Mouse (Mus musculus): ENCODE data around the gene Aak1.
"Not testable (repeated sequence)": the region's sequence is repeated elsewhere in the genome, so short reads cannot be mapped to it uniquely, and the experiment has no call there.

The Aak1 gene

GRCm38 (mm10) chr6:87031310-87031709, 182.0 kb downstream of the Aak1 start:
- not testable (repeated sequence) for DNase-seq

GRCm38 (mm10) chr6:87032401-87032800, 183.1 kb downstream of the Aak1 start:
- DNase-seq: no peak

- DNase-seq: no peak
Observed at GRCm38 (mm10) chr6:87034395-87034794, 185.1 kb downstream of the Aak1 start.

- DNase-seq: no peak
Observed at GRCm38 (mm10) chr6:87037826-87038620, 188.7 kb downstream of the Aak1 start.

GRCm38 (mm10) chr6:87039161-87039560, 189.8 kb downstream of the Aak1 start:
- no peak for DNase-seq

GRCm38 (mm10) chr6:87040971-87041370, 191.7 kb downstream of the Aak1 start:
- DNase-seq: no peak

- DNase-seq: no peak
Observed at GRCm38 (mm10) chr6:87041431-87041830, 192.1 kb downstream of the Aak1 start.

GRCm38 (mm10) chr6:87042004-87042336, 192.7 kb downstream of the Aak1 start:
- DNase-seq: no peak

GRCm38 (mm10) chr6:87042337-87043130, 193.2 kb downstream of the Aak1 start, which contains the start of gene Gfpt1:
TSS of gene Gfpt1 (plus strand) at chr6:87042846.
- peak; percentile 96 to 98 for DNase-seq

GRCm38 (mm10) chr6:87043131-87043516, 193.8 kb downstream of the Aak1 start:
- no peak for DNase-seq

GRCm38 (mm10) chr6:87044895-87045294, 195.6 kb downstream of the Aak1 start:
- DNase-seq: no peak

GRCm38 (mm10) chr6:87045507-87045906, 196.2 kb downstream of the Aak1 start:
- DNase-seq: no peak

GRCm38 (mm10) chr6:87048712-87049111, 199.4 kb downstream of the Aak1 start:
- not testable (repeated sequence) for DNase-seq

GRCm38 (mm10) chr6:87051886-87052425, 202.6 kb downstream of the Aak1 start:
- no peak for DNase-seq
